Mouse (Mus musculus): Measurements from ENCODE around the gene Ripor2.

DNA sequence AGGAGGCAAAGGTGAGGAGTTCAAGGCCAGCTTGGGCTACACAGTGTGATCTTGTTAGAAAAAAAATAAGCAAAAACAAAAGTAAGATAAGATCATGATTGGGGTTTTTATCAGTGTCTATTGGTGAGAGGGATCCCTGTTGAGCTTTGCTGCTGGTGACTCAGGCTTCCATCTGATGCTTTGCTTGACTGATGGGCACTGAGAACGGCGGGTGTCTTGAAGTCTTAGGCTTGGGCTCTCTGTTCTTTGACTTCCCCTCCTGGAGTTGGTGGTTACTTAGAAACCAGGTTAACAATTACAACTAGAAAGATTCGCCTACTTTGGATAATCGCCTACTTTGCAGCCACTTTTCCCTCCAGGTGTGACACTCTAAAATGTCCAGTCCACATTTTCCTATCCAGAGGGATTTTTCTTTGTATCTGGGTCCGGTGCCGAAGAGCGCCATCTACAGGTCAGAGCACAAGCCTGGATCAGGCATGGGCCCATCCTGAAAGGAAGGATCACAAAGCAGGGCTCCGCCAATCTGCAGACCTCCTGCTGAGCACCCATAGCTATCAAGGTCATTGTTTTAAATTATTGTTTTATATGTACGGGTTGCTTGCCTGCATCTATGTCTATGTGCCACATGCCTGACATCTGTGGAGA lies 34.1 kb downstream of the Ripor2 start:
- peak; percentile 45; the same call in 1 of the 2 replicates for TF ChIP-seq CTCF (IDR thresholded peaks at IDR 0.05; ENCODE audit: borderline replicate concordance, extremely low read depth, insufficient read depth, insufficient read length)
- TF ChIP-seq POLR2A (IDR thresholded peaks at IDR 0.05; ENCODE audit: borderline replicate concordance, extremely low read depth, insufficient read depth, insufficient read length, poor library complexity, severe bottlenecking) = no peak
